Mouse (Mus musculus): ENCODE results near the gene D17H6S53E.

Gene D17H6S53E

GRCm38 (mm10) chr17:35172445-35173234 is 46.5 kb downstream of the D17H6S53E start:
- in situ Hi-C loops (cut with MboI; ENCODE audit: unreplicated experiment in 2 of 2), result no loop called here

- in situ Hi-C loops (cut with MboI; ENCODE audit: unreplicated experiment in 2 of 2), result no loop called here
These were observed 47.2 kb downstream of the D17H6S53E start for GRCm38 (mm10) chr17:35173329-35173728.

GRCm38 (mm10) chr17:35174201-35174977 is 48.2 kb downstream of the D17H6S53E start:
- in situ Hi-C loops (cut with MboI; ENCODE audit: unreplicated experiment in 2 of 2), result no loop called here

GRCm38 (mm10) chr17:35175382-35175781 is 49.2 kb downstream of the D17H6S53E start:
- in situ Hi-C loops (cut with MboI; ENCODE audit: unreplicated experiment in 2 of 2), result loop anchor here (5.0 kb wide), 1 partner anchor 57 kb away; the partner anchor contains the start of gene Atp6v1g2 (in 2 of the 2)

- in situ Hi-C loops (cut with MboI; ENCODE audit: unreplicated experiment in 2 of 2), result loop anchor here (5.0 kb wide), 1 partner anchor 56 kb away; the partner anchor contains the start of gene Atp6v1g2 (in 2 of the 2)
These were observed 49.8 kb downstream of the D17H6S53E start, which contains the start of gene Aif1 for GRCm38 (mm10) chr17:35175968-35176367. Gene Aif1, minus strand, starts transcription at chr17:35176068.
